7 mouse cellular contexts compared by ENCODE assay signal in the genomic region with DNA sequence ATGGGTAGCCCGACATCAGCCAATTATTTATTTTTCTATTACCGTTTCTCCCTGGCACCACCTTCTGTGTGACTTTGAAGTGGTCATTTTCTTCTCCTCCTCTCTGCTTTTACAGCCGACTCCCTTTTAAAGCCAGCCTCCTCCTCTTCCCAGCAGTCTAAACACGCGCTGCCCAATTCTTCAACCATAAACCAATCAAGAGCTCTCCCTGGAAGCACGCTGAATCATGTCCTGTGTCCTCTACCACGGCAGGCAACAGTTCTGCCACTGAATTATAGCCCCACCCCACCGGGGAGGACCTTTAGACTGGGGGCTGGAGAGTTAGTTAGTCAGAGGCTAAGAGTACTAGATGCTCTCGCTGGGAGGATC. TPM values are rescaled to one million over a fixed set of nuclear protein-coding genes. Genes with fewer than 3 reads are reported as not detected.
DNase-seq lines count a peak whose midpoint lies in the region; ATAC-seq and TF ChIP-seq lines count a peak whose summit lies in the region.

No protein-coding gene starts in this region.

- WGBS in liver, embryonic 12.5 days (ENCODE audit: insufficient replicate concordance), result 44% methylated on average over 9 of the region's 9 CpGs
- 70% methylated on average over 9 of the region's 9 CpGs for WGBS in hindbrain, postnatal 0 days

- no peak for TF ChIP-seq CTCF in hindbrain, postnatal 0 days (IDR thresholded peaks at IDR 0.05; ENCODE audit: low read depth)

- H3K36me3 ChIP-seq in liver, embryonic 12.5 days, result no peaks in the 10 kb centered on the region
- H3K36me3 ChIP-seq in hindbrain, postnatal 0 days (ENCODE audit: insufficient read depth, low read length), result no peaks in the 10 kb centered on the region

- peak; percentile 51; the same call in 1 of the 2 replicates for ATAC-seq in liver, embryonic 12.5 days
- ATAC-seq in hindbrain, postnatal 0 days, result no peak

- peak; percentile 58 for DNase-seq in ES-CJ7 (ENCODE audit: low read depth, low spot score)
- DNase-seq in cerebellum, adult 18-20 months, result peak; percentile 44 to 45
- DNase-seq in heart, postnatal 25 days (ENCODE audit: low spot score), result peak; percentile 20
- DNase-seq in hindbrain, postnatal 0 days (ENCODE audit: low spot score), result no peak
- no peak for DNase-seq in layer of hippocampus, postnatal 10 days (ENCODE audit: low spot score in 2 of 2)
- DNase-seq in thymus, postnatal 14 days, result no peak

- no peaks in the 10 kb centered on the region for H3K9me3 ChIP-seq in liver, embryonic 12.5 days (replicated peaks)
- H3K9me3 ChIP-seq in hindbrain, postnatal 0 days (ENCODE audit: low read length), result no peaks in the 10 kb centered on the region

- intact Hi-C loops in heart, postnatal 25 days (cut with DNase I), result no loop called here

- H3K27ac ChIP-seq in liver, embryonic 12.5 days, result no peak overlapping the region
- no peak overlapping the region for H3K27ac ChIP-seq in hindbrain, postnatal 0 days

- no peak overlapping the region for H3K4me3 ChIP-seq in liver, embryonic 12.5 days
- H3K4me3 ChIP-seq in hindbrain, postnatal 0 days (ENCODE audit: low read length), result no peak overlapping the region

- H3K9ac ChIP-seq in liver, embryonic 12.5 days, result no peak overlapping the region
- no peak overlapping the region for H3K9ac ChIP-seq in hindbrain, postnatal 0 days (replicated peaks; ENCODE audit: low read length)

- H3K27me3 ChIP-seq in liver, embryonic 12.5 days (replicated peaks), result no peaks in the 10 kb centered on the region
- H3K27me3 ChIP-seq in hindbrain, postnatal 0 days (ENCODE audit: insufficient read depth, low read length), result no peaks in the 10 kb centered on the region

- H3K4me2 ChIP-seq in liver, embryonic 12.5 days, result no peak overlapping the region
- no peak overlapping the region for H3K4me2 ChIP-seq in hindbrain, postnatal 0 days (ENCODE audit: low read depth, low read length)

- H3K4me1 ChIP-seq in liver, embryonic 12.5 days, result peaks cover 10% of the 10 kb centered on the region; the same call in 1 of the 2 replicates
- no peaks in the 10 kb centered on the region for H3K4me1 ChIP-seq in hindbrain, postnatal 0 days (ENCODE audit: insufficient read depth, low read length)

RNA-seq across cellular contexts. Expression of a gene that starts 10.5 kb away (rescaled TPM):
- total RNA-seq in heart, postnatal 25 days (2021), result 10 to 100 TPM; 23.0 to 24.2 TPM
- 25.8 and 27.7 TPM in 2 replicates for polyA plus RNA-seq in liver, embryonic 12.5 days (2016; fragmentation: Nextera tagmentation; extraction: Ambion mirVana)
- total RNA-seq in hindbrain, postnatal 0 days (2014; rRNA removed), result 64.8 and 68.1 TPM in 2 replicates
- polyA plus RNA-seq in hindbrain, postnatal 0 days (2015; fragmentation: Nextera tagmentation; extraction: Ambion mirVana), result 59.6 and 63.6 TPM in 2 replicates
- 10 to 100 TPM; 32.1 to 42.0 TPM for total RNA-seq in layer of hippocampus, postnatal 10 days (2021)

RNA-seq across cellular contexts. Expression of a gene that starts 32.7 kb away (rescaled TPM):
- 10 to 100 TPM; 71.4 to 71.9 TPM for total RNA-seq in heart, postnatal 25 days (2021)
- polyA plus RNA-seq in liver, embryonic 12.5 days (2016; fragmentation: Nextera tagmentation; extraction: Ambion mirVana), result 4.8 and 4.9 TPM in 2 replicates
- total RNA-seq in hindbrain, postnatal 0 days (2014; rRNA removed), result 81.9 and 91.5 TPM in 2 replicates
- 12.5 and 13.0 TPM in 2 replicates for polyA plus RNA-seq in hindbrain, postnatal 0 days (2015; fragmentation: Nextera tagmentation; extraction: Ambion mirVana)
- total RNA-seq in layer of hippocampus, postnatal 10 days (2021), result 10 to 100 TPM; 84.0 to 88.8 TPM

Comparison
In these comparisons a context has a peak if more than half of its experiments do, and no peak if none do; other contexts are left out.
1. DNase-seq: peak in ES-CJ7 (single experiment), cerebellum, adult 18-20 months (2 of 2) and heart, postnatal 25 days (single experiment); none in hindbrain, postnatal 0 days (single experiment), layer of hippocampus, postnatal 10 days (0 of 2) and thymus, postnatal 14 days (single experiment).